Mouse (Mus musculus) left cerebral cortex, postnatal 25 days (tissue): ENCODE measurements around the gene 0610010K14Rik. TPM values are rescaled to one million over a fixed set of nuclear protein-coding genes. Genes with fewer than 3 reads are reported as not detected.
A peak's percentile ranks its signal among the peaks of the same experiment; 100 is the strongest.

Experiments used
- DNase-seq, 2 experiments: peaks; one replicate each; pipeline ENCODE4 v3.0.0; 2022; ENCODE audit warnings: low spot score in 2 of 2, mixed read lengths in 1 of 2
- intact Hi-C: fragments of 180-260 bp; cut with DNase I; formaldehyde crosslinking; loops from one replicate; pipeline ENCODE4 v1.15.1; 2025
- total RNA-seq, 2 experiments: library from RNA; stranded (reverse); gene quantifications; 2 replicates each; pipeline ENCODE4 v1.2.3; 2021

Gene 0610010K14Rik
- total RNA-seq, 2 experiments from 2014 or later = 45.9 to 47.1 TPM

DNA sequence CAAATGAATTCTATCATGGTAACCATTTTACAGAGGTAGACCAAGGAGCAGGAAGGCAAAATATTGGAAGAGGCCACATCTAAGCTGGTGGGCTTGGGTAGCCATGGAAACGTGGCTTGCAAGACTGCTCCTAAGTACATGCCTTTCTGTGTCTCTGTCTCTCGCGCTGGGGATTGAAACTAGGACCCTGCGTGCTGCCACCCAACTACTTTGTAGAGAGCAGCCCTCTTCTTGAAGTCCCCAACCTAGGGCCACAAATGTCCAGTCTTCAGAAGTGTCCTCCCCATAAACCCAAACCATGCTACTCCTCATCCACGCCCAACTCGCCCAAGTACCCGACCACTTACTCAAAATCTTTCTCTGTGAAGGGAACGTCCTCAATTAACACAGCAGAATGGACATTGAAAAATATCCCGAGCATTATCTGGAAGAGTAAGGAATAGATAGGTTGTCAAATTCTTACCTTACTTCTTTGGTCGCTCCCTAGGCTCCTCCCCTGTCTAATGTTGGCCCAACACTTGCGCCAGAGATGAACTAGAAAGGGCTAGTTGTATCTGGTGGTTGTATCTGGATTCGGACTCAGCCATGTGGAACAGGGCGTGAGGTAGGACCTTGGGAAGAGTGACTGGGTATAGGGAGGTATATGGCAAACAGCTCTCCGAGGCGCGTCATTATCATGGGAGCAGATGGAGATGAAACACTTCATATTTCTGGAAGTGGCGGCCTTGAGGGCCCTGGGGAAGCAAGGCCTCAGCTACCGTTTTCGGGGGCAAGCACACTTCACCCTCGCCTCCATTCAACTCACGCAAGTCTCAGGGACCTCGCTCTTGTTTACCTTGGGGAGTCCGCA lies 1.1 kb upstream of the 0610010K14Rik start:
- intact Hi-C loops = loop anchor here (10.0 kb wide), 1 partner anchor 406 kb away; the partner anchor contains the start of genes Rnf167 and Slc25a11
- DNase-seq = peak in 1 of 2 experiments; percentile 43

- no peak for DNase-seq
- intact Hi-C loops = loop anchor here (10.0 kb wide), 1 partner anchor 408 kb away; the partner anchor contains the start of genes Rnf167 and Slc25a11
Measured at GRCm38 (mm10) chr11:70236717-70237116, 997 bp downstream of the 0610010K14Rik start.

- DNase-seq = no peak
- intact Hi-C loops = loop anchor here (10.0 kb wide), 1 partner anchor 409 kb away; the partner anchor contains the start of genes Rnf167 and Slc25a11
Measured at GRCm38 (mm10) chr11:70235254-70235900, 2.3 kb downstream of the 0610010K14Rik start.

DNA sequence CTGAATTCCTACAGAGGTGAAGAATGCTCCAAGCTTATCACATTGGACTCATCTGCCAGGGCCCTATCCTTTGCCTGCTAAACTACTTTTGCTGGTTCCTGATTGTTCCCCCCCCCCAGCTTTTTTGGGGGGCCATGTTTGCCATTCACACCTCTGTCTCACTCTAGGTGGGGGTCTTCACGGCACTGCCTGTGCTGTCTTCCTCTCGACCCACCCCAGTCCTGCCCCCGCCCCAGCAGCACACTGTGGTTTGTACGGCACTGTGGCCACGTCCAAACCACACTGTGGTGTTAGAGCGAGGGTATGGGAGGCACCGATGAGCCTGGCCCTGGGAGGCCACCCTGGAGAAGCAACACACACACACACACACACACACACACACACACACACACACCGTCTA lies 3.2 kb downstream of the 0610010K14Rik start:
- intact Hi-C loops = loop anchor here (10.0 kb wide), 1 partner anchor 410 kb away; the partner anchor contains the start of genes Rnf167 and Slc25a11
- DNase-seq = no peak

- DNase-seq = no peak
- intact Hi-C loops = loop anchor here (10.0 kb wide), 1 partner anchor 411 kb away; the partner anchor contains the start of genes Rnf167 and Slc25a11
Measured at GRCm38 (mm10) chr11:70234037-70234436, 3.7 kb downstream of the 0610010K14Rik start.

DNA sequence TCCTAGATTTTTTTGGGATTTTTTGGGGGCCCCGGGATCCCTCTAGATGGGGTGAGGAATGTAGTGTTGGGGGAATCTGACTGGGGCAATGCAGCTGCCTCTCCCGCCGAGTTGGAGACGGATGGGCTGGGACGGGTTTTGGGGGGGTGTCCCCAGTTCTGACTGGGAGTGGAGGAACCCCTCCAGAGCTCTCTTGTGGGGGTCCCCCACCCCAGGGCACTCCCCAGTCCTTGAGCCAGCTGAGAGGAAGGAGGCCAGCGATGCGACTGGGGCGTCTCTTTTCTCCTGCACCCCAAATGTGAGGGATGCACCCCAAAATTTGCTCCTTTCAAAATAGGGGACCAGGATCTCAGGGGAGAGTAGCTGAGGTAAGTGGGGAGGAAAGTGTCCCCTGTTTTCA lies 4.7 kb downstream of the 0610010K14Rik start:
- intact Hi-C loops = loop anchor here (10.0 kb wide), 1 partner anchor 412 kb away; the partner anchor contains the start of genes Rnf167 and Slc25a11
- no peak for DNase-seq

DNA sequence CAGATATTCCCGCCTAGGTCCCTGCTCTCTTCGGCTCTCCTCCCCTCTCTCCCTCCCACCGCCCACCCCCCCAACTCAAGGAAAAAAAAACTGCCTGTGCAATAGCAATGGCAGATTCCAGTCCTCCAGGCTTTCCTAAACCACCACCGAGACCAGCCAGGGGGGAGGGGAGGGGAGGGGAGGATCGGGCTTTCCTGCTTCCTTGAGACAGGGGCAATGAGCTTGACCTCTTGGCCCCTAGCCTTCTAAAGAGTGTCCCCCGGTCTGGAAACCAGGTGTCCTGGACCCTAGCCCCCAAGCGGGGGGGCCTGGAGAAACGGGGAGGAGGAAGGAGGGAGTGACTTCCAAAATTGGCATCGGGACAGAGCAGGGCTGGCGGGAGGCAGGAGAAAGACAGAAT lies 5.2 kb downstream of the 0610010K14Rik start:
- intact Hi-C loops = loop anchor here (10.0 kb wide), 1 partner anchor 412 kb away; the partner anchor contains the start of genes Rnf167 and Slc25a11
- peak in 1 of 2 experiments; percentile 50 for DNase-seq

DNA sequence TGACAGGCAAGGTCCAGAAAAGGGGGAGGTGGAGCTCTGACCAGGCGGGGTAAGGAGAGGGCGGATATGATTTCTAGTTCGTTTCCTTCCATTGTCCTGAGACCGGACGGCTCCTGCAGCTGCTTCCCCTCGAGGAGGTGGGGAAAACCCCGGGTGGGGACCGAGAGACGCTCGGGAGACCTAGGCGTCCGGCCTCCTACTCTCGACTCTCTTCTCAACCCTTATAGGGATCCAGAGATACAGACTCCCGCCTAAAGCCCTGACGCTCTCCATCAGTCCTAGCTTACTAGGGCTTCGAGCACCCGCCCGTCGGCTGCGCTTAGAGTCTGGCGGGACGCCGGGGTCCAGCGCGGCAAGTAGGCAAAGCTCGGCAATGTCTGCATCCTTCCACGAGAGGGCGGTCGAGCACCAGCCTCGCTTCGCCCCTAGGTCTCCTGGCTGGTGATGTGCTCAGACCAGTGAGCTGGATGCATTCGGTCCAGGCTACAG lies 7.4 kb downstream of the 0610010K14Rik start:
- intact Hi-C loops = loop anchor here (1.0 to 10.0 kb wide), 2 partner anchors 104 to 415 kb away; partner anchors contain the start of genes Rnf167 and Slc25a11
- peak; percentile 68 to 75 for DNase-seq

DNA sequence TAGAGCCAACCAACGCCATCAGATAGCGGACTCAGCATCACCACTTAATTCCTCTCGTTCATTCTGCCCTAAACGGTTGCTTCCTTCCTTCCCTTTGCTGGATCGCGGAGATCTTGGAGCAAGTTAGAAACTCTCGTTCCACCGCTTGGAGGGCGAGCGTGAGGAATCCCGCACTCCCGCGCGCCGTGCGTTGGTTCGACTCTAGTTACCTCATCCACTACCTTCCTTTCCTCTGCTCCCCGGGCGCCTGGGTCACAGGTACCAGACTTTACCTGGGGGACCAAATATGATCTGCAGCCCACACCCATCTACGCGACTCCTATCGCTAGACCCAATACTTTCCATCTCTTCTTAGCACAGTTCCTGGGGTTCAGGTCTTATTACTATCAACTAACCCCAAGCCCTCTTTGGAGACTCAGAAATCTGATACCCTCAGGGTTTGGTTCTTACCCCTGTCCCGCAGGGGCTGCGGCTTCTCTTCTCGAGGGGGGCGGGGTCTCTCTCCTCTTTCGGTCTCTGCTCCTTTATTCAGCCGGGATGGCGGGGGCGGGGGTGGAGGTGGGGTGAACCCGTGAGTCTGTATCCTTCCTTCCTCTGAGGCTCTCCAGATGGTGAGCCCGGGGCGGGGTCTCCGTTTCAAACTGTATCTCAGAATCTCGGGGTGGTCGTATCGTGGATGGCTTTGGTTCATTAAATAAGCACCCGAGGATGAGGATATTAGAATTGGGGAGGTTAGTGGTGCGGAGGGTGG lies 8.3 kb downstream of the 0610010K14Rik start, which contains the start of gene Bcl6b:
Gene Bcl6b, minus strand, starts transcription at position 539 of the 751 bp plus-strand sequence.
- intact Hi-C loops = loop anchor here (1.0 to 10.0 kb wide), 2 partner anchors 105 to 415 kb away; partner anchors contain the start of genes Rnf167 and Slc25a11
- DNase-seq = no peak

- peak; percentile 63 to 84 for DNase-seq
Measured at GRCm38 (mm10) chr11:70228828-70229227, 8.9 kb downstream of the 0610010K14Rik start.

DNA sequence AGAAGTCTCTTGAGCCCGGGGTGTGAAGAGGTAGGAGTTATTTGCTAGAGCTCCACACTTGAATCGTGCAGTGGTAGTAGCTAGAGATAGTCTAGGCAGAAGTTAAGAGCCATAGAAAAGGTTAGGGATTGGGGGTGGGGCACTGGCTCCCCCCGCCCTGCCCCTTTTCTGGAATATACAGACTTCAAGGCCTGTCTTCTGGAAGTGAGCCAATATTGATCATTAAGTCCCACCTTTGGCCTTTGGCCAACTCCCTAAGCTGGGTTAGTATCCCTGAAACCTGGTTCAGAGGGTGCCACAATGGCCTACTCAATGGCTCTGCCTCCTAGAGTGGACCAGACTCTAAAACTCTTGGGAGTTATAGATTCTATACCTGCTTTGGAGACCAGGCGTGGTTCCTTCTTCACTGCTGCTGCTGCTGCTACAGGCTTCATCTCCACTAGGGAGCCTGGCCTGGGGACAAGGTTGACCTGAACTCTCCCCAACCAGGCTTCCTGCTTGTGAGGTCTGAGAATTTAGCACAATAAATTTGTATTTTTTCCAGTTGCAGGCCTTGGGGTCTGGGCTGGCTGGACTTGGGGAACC lies 10.0 kb downstream of the 0610010K14Rik start:
- DNase-seq = no peak
- intact Hi-C loops = no loop called here

More at GRCm38 (mm10) chr11:70228828-70229227, 8.9 kb downstream of the 0610010K14Rik start:
- intact Hi-C loops = no loop called here

DNA sequence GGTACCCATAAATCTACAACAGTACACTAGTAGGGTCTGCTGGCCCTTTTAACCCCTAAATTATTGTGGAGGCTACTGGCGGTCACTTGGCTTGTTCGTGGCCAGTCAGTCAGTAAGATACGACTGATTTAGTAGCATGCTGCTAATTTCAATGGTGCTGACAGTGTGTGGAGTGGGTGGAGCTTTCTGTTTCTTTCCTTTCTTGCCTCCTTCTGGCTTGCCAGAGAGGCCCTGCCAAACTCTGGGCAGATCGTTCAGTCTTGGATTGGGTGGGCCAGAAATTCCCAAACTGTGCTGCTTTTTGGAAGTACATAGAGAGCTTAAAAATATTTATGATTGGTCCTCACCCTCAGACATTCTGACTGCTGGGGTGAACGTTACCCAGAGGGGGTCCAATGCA lies 10.6 kb downstream of the 0610010K14Rik start:
- intact Hi-C loops = no loop called here

GRCm38 (mm10) chr11:70226602-70226890 lies 11.2 kb downstream of the 0610010K14Rik start:
- no peak for DNase-seq
- intact Hi-C loops = no loop called here

More for the DNA sequence above, 10.6 kb downstream of the 0610010K14Rik start:
- DNase-seq = peak in 1 of 2 experiments; percentile 85

- DNase-seq = no peak
- intact Hi-C loops = no loop called here
Measured at GRCm38 (mm10) chr11:70225798-70226601, 11.7 kb downstream of the 0610010K14Rik start.

DNA sequence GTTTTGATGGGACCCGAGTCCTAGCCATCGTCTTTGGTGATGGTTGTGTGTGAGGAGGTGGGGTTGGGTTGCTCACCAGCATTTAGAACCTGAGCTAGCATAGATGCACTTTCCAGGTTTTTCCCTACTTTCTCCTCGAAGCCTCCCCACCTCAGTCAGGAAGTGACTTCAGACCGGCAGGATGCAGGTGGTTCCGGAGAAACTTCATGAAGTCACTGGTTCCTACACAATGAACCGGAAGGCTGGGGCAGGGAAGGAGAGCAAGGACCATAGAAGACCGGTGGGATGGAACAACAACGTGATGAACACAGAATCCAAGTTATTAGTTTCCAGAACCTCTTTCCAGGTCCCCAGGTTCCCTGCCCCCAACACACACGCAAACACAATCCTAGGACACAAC lies 14.0 kb downstream of the 0610010K14Rik start:
- DNase-seq = no peak

DNA sequence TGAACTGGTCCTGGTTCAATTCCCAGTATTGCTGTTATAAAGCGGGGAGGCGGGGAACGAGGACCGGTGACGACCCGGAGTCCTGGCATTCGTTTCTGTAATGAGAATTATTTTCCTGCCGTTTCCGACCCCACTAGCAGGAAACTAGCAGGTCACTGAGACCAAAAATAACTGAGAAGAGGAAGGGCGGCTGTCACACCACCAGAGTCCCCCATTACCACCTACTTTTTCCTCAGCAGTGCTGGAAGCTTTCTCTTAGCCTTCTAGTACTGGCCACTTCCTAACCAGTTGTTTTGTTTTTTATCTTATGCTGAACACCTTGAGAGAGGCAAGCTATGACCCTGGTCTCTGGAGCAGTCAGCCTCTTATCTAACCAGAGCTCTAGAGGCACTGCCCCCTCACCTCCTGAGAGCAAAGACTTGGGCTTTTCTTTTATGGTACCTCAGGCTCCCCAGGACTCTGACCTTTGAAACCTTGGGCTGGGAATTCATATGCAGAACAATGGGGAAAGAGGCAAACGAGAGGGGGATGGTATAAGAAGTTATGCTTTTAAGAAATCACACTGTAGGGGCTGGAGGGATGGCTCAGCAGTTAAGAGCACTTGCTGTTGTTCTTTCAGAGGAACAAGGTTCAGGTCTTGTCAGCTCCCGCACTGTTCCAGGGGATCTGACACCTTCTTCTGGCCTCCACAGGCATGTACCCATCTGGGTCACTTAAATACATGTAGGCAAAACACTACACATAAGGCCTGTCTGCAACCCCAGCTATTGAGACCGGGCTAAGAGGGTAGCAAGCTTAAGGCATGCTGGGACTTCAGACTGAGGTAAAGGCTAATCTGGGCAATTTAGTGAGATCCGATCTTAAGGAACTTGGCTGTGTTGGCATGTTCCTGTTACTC lies 15.9 kb downstream of the 0610010K14Rik start:
- intact Hi-C loops = no loop called here
- DNase-seq = peak in 1 of 2 experiments; percentile 21

More for the DNA sequence above, 14.0 kb downstream of the 0610010K14Rik start:
- intact Hi-C loops = no loop called here
